Mouse (Mus musculus) cerebellum, adult 9-10 months (tissue): ENCODE data around the gene Dennd1a.
A peak's percentile ranks its signal among the peaks of the same experiment; 100 is the strongest.

ENCODE experiments used
- DNase-seq: peaks from one replicate; pipeline ENCODE4 v3.0.0; 2022

Gene Dennd1a

DNA sequence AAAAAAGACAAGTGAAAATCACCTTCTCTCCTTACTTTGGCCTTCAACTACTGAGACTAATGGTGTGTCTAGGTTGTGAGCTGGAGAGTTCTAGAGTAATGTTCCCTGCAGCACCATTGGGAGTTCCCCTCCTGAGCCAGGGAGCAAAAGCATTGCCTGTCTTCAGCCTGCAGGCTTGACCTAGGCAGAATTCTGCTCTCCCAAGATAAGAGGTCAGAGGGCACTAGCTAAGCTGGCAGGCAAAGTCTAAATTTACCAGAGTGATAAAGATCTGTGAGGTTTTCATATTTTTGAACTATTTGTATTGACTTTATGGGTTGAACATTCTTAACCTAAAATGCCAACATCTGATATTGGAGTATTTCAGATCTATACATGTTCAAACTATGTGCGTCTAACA lies 125.7 kb downstream of the Dennd1a start:
- no peak for DNase-seq

DNA sequence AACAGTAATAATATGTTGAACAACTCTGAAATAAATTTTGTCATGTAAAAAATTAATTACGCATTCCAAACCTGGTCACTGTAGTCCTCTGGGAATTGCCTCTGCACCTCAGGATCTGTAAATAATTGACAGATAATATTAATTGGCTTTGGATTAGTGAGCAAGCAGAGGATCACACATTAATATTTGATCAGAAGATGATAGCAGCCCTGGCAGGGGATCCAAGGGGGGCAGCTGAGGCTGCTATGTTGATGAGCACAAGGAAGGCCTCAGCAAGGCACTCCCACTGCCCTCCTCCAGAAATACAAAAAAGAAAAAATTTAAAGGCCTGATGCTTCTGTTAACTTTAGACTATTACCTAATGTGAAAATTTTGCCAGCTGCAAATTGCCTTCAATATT lies 127.5 kb downstream of the Dennd1a start:
- no peak for DNase-seq

DNA sequence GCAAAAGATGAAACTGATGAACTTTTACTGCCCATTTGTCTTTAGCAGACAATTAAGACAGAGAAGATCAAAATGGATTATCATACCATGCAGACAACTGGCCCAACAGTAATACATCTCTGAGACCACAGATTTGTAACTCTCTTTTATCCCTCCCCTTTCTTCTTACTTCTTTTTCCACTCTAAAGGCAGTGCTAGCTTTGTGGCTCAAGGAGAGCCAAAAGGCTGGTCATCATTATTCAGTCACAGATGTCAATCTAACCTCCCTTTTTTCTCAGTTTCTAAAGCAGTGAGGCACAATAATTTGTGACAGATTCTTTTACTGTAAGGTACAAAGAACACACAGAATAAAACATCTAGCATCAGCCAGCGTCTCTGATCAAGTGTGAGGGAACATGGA lies 130.2 kb downstream of the Dennd1a start:
- no peak for DNase-seq

DNA sequence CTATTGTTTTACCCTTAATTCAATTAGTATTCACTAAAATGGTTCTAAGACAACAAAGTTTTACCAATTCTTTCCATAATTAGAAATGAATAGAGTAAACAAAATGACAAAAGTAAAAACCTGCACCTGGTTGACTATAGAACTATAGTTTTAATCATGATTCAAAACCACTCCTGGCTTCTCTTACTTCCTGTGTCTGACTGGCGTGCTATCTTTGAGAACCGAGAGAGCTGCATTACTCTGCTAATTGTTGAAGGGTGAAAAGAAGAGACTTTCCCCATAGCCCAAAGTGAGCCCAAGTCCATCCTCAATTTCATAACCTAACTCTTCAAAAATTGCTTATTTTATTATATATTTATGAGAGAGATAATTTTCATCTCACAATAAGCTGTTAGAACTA lies 131.2 kb downstream of the Dennd1a start:
- no peak for DNase-seq

DNA sequence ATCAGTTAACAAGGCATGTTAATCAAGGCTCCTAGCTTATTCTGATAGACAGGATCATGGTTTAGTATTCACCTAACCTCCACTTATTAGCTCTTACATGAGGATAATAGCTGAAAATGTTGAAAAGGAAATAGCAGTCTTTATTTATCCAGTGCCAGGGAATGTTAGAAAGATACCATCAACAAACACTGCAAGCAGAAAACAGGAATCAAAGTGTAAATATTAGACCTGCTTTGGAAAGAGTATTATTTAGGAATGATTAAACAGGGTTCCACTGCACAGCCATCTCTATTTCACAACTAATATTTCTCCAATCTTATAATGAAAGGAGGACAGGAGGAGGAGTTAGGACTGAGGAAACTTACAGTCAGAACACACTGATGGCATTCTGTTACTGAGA lies 142.4 kb downstream of the Dennd1a start:
- no peak for DNase-seq

DNA sequence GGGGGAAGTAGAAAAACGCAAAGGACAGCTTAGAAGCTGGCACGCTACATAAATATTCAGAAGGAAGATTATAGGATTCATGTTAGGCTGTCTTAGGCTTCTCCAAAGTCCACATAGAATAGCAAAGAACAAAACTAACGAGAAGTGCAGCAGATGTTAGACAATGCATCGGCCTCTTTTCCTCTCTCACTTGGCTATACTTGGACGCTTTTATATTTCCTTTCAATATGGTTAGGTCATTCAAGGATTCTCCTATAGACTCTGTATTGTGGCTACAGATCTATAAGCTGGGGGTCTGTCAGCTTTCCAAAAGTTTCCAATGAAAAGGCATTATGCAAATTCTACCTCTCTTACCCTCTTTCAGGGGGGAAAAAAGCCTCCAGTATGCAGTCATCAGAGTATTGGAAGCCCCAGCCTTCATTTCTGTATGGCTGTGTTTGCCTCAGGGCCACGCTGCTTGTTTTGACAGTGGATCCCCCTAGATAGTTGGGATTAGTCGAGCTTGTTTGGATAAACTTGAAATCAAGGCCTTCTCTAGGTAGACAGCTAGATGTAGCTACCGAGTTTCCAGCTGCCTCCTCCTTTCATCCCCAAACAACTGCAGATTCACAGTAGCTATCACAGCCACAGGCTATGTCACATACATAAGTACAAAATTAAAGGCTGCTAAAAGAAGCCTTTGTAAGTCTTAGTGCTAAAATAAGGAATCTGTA lies 143.0 kb downstream of the Dennd1a start:
- DNase-seq: no peak

DNA sequence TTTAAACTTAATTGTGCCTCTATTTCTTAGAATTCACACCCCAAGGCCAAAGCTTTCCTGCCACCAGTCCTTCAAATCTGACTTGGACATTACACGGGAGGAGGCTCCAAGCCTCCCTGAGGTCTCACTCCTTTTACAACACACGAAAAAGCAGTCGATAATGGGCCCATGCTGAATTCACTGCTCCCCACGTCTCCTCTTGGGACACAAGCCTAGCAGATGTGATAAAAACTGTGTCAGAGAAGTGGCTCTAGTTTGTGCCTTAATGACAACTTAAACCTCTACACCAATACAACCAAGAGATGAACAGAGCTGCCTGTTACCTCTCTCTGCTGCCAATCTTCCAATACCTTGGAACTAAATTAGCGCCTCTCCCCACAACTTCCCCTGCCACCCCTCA lies 144.3 kb downstream of the Dennd1a start:
- DNase-seq: no peak

DNA sequence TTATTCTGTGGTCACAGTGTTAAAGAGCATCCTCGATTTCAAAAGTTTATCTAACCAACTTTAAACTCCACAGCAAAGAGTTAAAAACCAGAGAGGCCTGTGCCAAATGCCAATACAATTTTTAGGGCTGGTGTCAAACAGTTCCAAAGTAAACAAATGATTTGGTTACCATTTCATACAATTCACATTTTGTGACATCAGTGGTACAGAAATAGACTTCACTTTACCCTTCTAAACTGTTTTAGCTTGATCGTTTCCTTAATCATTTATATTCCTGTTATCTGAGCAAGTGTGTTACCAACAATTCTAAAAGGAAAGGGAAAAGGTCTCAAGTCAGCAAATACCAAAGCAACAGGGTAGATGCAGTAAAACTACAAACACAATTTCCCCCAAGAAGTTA lies 145.0 kb downstream of the Dennd1a start:
- no peak for DNase-seq

DNA sequence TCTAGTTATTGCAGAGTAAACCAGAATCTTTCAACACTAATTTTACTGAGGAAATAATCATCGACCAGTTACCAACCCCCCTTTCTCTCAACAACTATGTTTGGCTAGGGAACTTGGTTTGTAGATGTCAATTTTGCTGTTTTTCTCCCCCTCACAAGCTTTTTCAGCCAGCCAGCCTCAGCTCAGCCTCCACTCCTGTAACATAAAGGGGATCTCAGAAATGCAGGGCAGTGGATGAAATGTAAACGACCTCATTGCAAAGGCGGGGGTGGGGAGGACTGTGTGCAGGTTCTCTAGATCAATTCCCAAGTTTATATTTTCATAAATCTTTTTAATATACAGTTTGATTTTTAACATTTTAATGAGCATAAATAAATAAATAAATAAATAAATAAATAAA lies 147.7 kb downstream of the Dennd1a start:
- DNase-seq: no peak

DNA sequence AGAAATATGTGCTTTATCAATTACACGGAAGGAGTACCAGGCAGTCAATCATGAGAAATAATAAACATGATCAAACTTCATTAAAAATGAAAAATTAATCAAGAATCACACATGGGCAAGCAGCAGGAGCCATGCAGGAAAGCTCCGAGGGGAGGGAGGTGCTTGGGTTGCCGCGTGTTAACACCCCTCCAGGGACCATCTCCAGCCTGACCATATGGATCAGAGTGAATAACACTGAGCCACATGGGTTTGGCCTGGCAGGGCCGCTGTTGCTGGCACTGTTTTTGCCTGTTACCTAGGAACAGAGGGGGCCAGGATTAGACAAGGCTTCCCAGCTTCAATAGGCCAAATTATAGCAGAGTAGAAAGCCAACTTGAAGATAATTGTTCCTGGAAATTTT lies 150.1 kb downstream of the Dennd1a start:
- peak; percentile 89 for DNase-seq

DNA sequence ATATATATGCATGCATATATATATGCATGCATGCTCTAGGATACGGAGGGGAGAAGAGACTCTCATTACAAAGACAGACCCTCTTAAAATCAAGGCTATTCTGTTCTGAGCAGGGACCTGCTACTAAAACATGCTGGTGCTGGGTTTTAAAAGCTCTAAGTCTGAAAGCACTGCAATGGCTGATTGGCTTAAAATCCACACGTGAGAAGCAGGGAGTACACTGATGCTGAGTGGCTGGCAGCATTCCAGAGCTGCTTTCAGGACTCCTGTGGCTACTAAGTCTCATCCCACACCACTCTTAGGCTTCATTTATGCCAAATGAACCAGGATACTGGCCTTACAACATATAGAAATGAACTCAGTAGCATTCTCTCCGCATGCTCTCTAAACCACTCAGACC lies 151.8 kb downstream of the Dennd1a start:
- no peak for DNase-seq

DNA sequence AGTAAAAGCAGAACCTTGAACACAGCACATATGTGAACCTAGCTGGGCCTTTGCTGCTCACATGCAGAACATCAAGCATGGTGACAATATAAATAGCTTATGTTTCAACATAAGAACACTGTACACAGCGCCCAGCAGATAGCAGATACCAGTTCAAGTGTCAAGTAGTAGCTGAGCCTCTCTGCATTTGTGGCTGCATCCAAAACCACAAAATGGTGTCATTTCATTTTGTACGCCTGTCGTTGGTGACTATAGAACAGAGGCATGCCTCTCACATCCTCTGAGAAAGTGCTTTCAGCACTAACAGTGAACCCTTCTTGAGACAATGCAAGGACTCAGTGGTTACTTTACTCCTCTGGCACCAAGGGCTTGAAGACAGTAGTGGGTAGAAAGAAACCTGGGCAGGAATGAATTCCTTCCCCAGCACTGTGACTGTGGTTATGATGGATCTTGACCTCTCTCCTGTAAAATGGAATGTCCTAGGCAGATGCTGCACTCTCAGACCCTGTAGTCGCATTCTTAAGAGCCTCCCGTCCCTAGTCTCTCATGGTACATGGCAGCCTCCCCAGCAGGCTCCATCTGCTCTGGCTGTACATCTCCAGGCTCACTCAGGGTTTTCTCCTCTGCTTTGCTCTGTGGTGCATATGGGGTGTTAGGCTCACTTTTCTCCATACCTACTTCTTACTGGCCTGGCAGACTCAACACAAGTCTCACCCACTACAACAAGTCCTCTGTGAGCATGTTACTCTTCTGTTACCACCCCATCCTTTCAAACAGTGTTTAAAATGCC lies 154.0 kb downstream of the Dennd1a start:
- no peak for DNase-seq

DNA sequence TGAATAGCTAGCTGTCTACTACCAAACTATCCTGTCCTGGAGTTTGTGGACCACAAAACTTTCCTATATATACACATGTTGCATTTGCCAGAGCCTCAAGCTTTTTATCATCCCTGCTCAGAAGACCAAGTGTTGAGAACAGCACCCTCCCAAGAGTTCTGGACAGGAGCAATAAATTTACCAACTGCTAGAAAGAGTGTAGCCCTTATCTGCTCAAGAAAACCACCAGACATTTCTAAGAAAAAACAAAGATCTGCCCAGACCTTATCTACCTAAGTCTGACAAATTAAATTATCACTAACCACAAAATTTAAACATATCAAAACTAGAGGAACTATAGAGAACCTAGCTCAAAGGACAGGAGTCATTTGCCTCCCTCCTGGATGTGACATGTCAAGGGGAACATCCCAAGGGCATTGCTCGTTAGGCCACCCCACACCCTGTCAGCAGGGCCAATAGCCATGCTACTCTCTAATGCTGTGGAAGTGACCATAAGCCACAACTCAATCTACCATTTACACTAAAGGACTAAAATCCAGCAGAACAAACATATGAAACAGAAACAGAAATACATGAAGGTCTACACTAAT lies 154.9 kb downstream of the Dennd1a start:
- DNase-seq: no peak

DNA sequence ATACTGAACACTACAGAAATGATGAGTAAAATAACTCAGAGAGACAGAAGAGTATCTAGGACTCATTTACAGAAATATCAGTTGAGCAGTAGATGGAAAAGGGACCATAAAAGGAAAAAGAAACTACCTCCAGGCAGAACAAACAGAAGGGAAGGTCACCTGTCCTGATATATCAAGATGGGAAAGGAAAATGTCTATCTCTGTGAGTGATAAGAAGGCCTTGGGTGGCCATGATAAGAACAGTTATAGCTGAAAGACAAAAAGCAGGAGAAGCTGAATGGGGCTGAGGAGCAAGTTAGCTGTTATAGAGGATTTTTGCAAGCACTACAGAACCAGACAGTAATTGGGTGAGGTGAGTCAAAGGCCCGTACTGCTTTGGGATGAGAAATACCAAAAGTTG lies 155.7 kb downstream of the Dennd1a start:
- no peak for DNase-seq

DNA sequence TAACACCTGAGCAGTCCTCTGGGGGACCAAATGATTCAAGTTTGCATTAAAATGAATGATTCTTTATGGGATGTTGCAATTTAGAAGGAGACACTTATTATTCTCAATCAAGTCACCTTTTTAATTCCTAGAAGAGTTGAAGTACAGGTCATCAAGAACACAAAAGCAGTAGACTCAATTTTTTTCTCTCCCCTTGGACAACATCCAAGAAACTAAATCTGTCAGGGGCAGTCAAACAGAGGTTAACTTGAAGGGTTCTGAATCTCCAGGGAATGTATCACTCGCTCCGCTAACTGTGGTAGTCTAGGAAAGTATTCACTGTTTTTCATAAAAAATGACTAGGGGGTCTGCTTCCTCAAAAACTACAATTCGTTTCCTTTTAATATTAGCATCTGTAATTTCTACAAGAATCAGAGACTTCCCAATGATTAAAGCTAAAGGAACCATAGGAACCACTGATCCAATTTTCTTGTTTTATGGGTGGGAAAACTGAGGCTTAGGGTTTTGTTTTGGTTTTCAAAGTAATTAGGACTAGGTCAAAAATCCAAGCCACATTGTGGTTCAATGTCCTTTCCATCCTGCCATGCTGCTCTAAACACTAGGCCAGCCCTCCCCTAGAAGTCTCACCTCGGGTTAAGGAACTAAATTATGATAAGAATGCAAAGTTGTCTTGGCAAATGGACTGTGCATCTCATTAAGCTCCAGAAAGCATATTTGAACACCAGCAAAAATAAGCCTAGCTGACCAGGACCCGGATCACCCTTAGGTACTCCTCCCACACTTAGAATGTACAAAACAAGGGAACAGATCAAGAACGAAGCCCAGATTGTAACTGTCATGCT lies 157.0 kb downstream of the Dennd1a start:
- no peak for DNase-seq

DNA sequence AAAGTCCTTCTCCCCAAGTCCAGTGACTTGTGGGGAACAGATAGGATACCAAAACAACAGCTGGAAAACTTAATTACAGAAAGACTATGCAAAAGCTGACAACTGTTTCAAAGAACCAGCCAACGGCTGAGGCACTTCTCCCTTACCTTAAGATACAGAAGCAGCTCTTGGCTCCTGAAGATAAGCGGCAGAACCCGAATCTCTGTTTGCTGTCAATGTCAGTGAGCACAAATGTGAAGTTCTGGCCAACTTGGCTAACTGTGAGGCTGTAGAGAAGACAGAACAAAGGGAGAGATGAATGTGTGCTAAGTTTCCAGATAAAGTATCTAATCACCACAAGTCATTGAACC lies 160.8 kb downstream of the Dennd1a start:
- DNase-seq: no peak

DNA sequence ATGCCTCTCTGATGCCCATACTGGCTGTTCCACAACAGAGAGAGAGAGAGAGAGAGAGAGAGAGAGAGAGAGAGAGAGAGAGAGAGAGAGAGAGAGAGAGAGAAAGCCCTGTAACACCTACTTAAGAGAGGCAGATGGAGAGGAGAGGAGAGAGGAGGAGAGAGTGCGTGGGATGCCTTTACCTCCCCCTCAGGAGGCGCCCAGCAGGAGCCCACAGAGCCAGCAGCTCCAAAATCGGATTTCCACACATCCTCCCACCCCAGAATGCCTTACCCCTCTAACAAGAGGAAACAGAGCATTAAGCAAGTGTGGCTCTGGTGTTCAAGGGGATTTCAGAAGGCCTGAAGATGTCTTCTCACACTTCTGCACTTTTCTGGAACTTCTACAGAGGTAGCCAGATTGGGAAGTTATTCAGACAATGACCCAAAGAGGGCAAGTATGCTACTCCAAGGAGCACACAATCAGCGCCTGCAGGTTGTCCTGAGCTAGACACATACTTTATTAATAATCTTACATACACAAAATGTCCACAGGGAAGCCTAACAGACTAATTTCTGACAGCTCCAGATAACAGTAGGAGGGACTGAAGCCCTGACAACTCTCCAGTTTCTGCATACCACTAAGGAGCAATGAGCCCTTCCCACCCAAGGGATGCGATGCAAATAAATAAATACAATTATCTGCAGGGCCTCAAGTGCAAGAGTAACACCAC lies 161.4 kb downstream of the Dennd1a start:
- DNase-seq: no peak

DNA sequence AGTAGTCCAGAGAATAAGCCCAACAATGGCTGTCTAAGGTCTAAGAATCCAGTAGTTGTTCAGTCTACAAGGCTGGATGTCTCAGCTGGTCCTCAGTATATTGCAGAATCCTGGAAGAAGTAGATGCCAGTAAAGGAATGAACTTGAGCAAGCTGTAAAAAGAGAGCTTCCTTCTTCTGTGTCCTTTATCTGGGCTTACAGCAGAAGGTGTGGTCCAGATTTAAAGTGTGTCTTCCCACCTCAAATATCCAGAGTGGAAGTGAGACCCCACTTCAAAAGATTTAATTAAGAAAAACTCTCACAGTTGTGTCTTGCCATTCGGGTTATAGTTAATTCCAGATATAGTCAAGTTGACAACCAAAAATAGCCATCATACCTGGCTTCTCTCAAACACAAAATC lies 162.5 kb downstream of the Dennd1a start:
- no peak for DNase-seq

DNA sequence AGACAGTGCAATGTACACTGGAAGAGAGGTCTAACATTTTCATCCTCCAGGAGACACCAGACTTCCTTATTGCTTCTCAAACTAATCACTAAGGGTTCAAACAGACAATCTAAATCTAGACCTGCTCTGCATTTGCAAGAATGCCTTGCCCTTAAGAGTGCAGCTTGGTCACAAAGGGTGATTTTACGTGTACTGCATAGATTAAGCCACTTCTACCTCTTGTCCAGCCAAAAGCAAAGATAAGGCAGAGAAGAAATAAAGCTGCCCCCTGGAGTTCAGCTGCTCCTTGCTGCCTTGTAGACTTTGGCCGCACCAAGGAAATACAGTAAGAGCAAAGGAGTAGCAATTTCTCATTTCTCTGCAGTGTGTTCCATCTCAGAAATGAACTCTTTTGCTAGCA lies 172.2 kb downstream of the Dennd1a start:
- DNase-seq: no peak

DNA sequence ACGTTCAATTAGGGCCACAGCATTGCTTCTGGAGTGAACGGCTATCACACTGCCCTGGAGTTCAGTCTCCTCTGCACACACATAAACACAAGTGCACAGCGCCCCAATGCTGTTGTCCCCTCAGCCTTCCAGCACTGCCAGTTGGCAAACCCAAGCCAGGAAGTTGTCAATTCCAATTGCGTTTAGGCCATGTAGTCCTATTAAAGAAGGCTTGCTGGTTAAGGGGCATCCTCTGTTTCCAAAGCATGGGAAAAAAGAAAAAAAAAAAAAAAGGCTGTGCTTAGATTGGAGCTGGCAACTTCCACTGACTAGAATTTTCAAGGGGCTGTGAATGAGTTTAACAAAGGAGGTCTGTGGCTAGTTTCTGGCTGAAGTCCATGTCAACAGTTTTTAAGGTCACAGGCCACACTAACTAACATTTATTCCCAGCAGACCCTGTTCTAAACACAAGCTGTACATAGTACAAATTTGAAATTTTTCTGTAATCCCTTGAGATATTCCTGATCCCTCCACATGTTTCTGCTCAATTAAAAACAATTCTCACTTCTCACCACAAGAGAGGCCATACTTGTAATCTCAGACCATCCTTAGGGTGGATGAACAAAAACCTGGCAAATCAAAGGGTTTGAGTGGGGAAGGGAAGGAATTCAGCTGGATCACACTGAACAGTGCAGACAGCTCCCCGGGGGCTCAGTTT lies 175.4 kb downstream of the Dennd1a start:
- DNase-seq: no peak

DNA sequence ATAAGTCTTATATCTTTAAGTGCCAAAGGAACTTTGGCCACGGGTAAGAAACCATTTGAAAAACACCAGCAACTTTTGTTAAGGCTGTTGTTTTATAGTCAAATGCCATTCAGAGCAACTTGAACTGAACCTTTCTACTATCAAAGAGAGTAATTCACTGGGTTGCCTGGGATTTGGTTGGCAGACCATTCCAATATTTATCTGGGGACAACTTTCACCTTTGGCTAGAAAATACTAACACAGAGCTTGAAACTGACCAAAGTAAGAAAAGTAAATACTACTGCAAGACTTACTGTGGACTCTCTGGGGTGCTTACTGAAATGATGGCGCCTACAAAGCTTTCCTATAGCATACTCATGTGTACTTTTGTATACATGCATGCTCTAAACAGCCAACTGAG lies 178.6 kb downstream of the Dennd1a start:
- DNase-seq: no peak

DNA sequence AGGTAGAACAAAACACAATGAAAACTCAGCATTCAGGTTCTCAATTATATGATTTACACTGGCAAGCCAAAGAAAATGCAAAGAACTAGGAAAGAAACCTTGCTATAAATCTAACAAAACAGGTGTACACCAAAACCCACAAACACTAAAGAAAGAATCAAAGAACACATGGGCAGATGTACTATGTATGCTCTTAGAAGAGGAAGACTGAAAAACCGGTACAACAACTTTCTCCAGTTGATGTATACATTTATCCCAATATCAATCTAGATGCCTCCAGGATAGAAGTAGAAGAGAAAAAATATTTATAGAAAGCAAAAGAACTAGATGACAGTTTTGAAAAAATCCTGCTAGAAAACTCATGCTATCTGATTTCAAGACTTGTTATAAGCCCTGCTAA lies 184.5 kb downstream of the Dennd1a start:
- DNase-seq: no peak
